Mouse (Mus musculus) midbrain, embryonic 16.5 days (tissue): ENCODE results near the gene Drap1. TPM values are rescaled to one million over a fixed set of nuclear protein-coding genes. Genes with fewer than 3 reads are reported as not detected.

Source experiments
- ATAC-seq: fragments of 200-750 bp; cut with Nextera tagmentation; 2 replicates; pipeline ENCODE4 v1.8.0; 2017; ENCODE audit warnings: moderate TSS enrichment
- H3K27ac ChIP-seq: fragments of 300-500 bp; sonication (generic); 2 replicates; pipeline ENCODE4 v1.5.1; 2014; ENCODE audit warnings: mild to moderate bottlenecking, low read length, mixed read lengths
- H3K27me3 ChIP-seq: fragments of 300-500 bp; sonication (generic); 2 replicates; pipeline ENCODE4 v1.6.1; 2014; ENCODE audit warnings: low read depth, low read length, mixed read lengths; ENCODE audit not compliant: control insufficient read depth, insufficient read depth
- H3K36me3 ChIP-seq: fragments of 300-500 bp; sonication (generic); 2 replicates; pipeline ENCODE4 v1.6.1; 2014; ENCODE audit warnings: mild to moderate bottlenecking, low read length, moderate library complexity, mixed read lengths; ENCODE audit not compliant: control insufficient read depth, insufficient read depth
- H3K4me1 ChIP-seq: fragments of 300-500 bp; sonication (generic); 2 replicates; pipeline ENCODE4 v1.6.1; 2014; ENCODE audit warnings: mild to moderate bottlenecking, low read length, mixed read lengths; ENCODE audit not compliant: control insufficient read depth, insufficient read depth
- H3K4me2 ChIP-seq: fragments of 300-500 bp; sonication (generic); 2 replicates; pipeline ENCODE4 v1.6.1; 2014; ENCODE audit warnings: mild to moderate bottlenecking, low read length, mixed read lengths
- H3K4me3 ChIP-seq: fragments of 300-500 bp; sonication (generic); 2 replicates; pipeline ENCODE4 v1.5.1; 2014; ENCODE audit warnings: low read depth, mild to moderate bottlenecking, low read length, moderate library complexity, mixed read lengths
- H3K9ac ChIP-seq: fragments of 300-500 bp; sonication (generic); 2 replicates; pipeline ENCODE4 v1.6.1; 2014; ENCODE audit warnings: low read depth, low read length, mixed read lengths
- H3K9me3 ChIP-seq: fragments of 300-500 bp; sonication (generic); replicated peaks from 2 replicates; pipeline ENCODE4 v1.6.1; 2014; ENCODE audit warnings: mild to moderate bottlenecking, low read length, mixed read lengths; ENCODE audit not compliant: control insufficient read depth, poor library complexity, severe bottlenecking
- WGBS: fragments of 180-500 bp; shearing (Covaris S2); extraction: QIAGEN DNeasy Blood & Tissue Kit; methylation state at CpG from one replicate; pipeline ENCODE4 v1.1.7; 2014; 5-methylcytosine and 5-hydroxymethylcytosine counted together
- polyA plus RNA-seq: library from polyadenylated mRNA; unstranded; fragments of >200 nt; fragmentation: Nextera tagmentation; extraction: Ambion mirVana; gene quantifications from 2 replicates; pipeline ENCODE4 v1.2.1, GENCODE M21; 2015

The Drap1 gene
- polyA plus RNA-seq, 1 experiment from 2014 or later, result 310 TPM

DNA sequence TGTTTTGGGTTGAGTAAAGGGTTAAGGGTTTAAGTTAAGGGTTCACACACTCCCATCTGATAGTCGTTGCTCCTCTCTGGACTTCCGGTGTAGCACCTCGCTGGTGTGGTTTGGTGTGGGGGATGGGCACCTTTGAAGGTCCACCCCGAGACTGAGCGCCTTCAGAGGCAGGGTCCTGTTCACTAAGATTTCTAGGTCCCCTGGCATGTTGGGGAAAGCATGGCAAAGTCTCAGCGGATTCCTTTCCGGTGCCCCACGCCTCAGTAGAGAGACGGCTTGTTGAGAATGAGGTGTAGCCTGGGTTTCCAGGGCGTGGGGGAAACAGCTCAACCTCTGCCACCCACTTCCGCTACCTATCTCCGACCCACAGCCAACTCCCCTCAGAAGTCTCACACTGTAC lies 35.1 kb downstream of the Drap1 start:
- WGBS, result 52% methylated on average over 12 of the region's 12 CpGs
- no peaks in the 10 kb centered on the region for H3K9me3 ChIP-seq

DNA sequence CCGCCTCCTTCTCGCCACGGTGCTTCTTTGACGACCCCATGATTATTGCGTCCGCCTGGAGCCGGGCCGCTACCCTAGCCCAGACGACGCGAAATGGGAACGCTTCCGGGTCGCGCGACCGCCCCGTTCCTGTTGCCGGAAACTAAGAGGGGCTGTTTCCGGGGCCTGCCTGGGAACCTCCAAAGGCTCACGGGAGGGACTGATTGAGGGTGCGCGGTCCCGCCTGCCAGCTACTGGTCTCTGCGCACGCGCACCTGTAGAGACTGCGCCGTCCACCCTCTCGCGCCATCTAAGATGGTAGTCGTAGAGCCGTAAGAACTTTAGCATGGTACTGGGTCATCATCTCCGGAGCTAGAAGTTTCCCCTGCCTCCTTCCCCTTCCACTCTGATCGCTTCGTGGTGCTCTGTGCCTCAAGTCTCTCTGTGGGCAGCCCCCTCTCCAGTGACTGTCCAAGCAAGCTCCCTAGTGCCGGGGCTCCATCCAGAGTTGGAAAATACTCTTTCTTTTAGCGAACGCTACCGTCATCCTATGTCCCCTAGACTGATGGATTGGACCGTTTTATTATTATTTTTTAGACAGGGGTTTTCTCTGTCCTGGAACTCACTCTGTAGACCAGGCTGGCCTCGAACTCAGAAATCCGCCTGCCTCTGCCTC lies 36.1 kb downstream of the Drap1 start, which contains the start of gene Sart1:
TSS of gene Sart1 (minus strand) at position 116 of the 655 bp plus-strand sequence.
- no peaks in the 10 kb centered on the region for H3K27me3 ChIP-seq
- peak; percentile 96 for ATAC-seq
- H3K4me1 ChIP-seq, result peaks cover 28% of the 10 kb centered on the region
- peaks cover 8% of the 10 kb centered on the region for H3K36me3 ChIP-seq
- 3% methylated on average over 43 of the region's 43 CpGs for WGBS
- peak within 1 kb of the TSS; percentile 74 for H3K4me2 ChIP-seq
- no peaks in the 10 kb centered on the region for H3K9me3 ChIP-seq
- peak within 1 kb of the TSS; percentile 71 for H3K4me3 ChIP-seq
- peak within 1 kb of the TSS; percentile 82 for H3K27ac ChIP-seq
- peak within 1 kb of the TSS; percentile 81 for H3K9ac ChIP-seq

More for the DNA sequence above, 35.1 kb downstream of the Drap1 start:
- Histone ChIP-seq H3K27ac (no peak overlapping the region), H3K4me1 (peaks cover 28% of the 10 kb centered on the region), H3K4me3 (peak overlapping the region; percentile 71), H3K4me2 (peak overlapping the region; percentile 70), H3K36me3 (no peaks in the 10 kb centered on the region; the same call in 1 of the 2 replicates), H3K27me3 (no peaks in the 10 kb centered on the region), H3K9ac (no peak overlapping the region; the same call in 1 of the 2 replicates)
- ATAC-seq, result no peak

DNA sequence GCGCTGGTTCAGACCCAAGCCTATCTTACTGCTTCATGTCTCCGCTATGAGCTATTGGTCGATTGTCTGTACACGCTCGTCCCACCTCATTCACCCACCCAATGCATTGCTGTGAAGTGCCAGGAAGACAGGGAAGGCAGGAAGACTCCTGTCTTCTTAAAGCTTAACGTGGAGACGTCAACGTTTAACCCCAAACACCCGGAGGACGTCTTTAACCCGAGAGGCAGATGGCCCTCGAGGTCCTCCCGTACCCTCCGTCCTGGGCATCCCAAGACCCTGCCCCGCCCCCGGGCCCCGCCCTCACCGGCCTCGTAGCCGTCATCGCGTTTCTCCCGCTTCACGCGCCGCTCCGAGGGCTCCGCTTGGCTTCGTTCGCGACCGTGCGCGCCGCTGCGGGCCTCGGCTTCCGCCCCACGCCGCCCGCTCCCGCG lies 36.8 kb downstream of the Drap1 start:
- Histone ChIP-seq H3K4me1 (peaks cover 28% of the 10 kb centered on the region), H3K9ac (peak overlapping the region; percentile 76), H3K9me3 (no peaks in the 10 kb centered on the region), H3K36me3 (peaks cover 15% of the 10 kb centered on the region), H3K27me3 (no peaks in the 10 kb centered on the region), H3K4me2 (peak overlapping the region; percentile 74), H3K4me3 (peak overlapping the region; percentile 71), H3K27ac (peak overlapping the region; percentile 77)
- under 1% methylated on average over 41 of the region's 43 CpGs for WGBS
- ATAC-seq, result peak; percentile 41

DNA sequence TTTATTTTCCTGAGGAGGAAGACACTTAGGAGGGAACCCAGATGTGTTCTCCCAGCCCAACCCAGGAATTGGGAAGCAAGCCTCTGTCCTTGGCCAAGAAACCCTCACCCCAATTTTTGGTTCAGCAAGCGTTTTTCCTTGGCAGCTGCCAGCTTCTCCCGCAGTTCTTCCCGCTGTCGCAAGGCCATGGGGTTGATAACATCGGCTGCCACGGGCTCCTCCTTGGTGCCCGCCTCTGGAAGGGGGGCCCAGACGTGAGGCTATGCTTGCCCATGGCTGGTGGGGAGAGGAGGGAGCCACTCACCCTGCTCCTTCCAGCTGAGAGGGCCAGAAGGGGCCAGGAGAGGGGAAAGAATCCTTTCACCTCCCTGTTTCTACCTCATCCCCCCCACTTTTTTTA lies 40.1 kb downstream of the Drap1 start:
- no peaks in the 10 kb centered on the region for H3K27me3 ChIP-seq
- H3K36me3 ChIP-seq, result peaks cover 42% of the 10 kb centered on the region
- H3K4me3 ChIP-seq, result no peak overlapping the region
- no peak for ATAC-seq
- 91% methylated on average over 8 of the region's 8 CpGs for WGBS
- no peaks in the 10 kb centered on the region for H3K9me3 ChIP-seq
- H3K27ac ChIP-seq, result no peak overlapping the region
- H3K4me1 ChIP-seq, result peaks cover 21% of the 10 kb centered on the region
- no peak overlapping the region for H3K9ac ChIP-seq
- H3K4me2 ChIP-seq, result no peak overlapping the region

DNA sequence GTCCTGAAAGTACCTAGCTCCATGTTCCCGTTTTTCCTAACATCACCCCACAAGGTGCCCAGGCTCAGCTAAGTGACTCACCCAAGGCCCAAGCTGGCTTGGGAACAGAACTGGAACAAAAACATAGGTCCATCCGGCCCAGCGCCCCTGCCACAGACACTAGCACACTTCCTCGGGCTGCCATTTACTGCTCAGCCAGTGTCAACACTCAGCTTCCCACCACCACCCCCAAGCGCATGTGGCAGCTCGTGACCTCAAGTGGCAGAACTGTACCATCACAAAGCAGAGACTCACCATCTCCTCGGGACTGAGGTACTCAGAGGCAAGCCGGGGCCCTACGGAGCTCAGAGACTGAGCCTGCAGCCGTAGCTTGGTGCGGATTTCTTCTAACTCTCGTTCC lies 41.5 kb downstream of the Drap1 start:
- H3K4me1 ChIP-seq, result peaks cover 15% of the 10 kb centered on the region
- no peaks in the 10 kb centered on the region for H3K9me3 ChIP-seq
- peaks cover 55% of the 10 kb centered on the region for H3K36me3 ChIP-seq
- H3K4me2 ChIP-seq, result no peak overlapping the region
- WGBS, result 96% methylated on average over 12 of the region's 12 CpGs
- no peak overlapping the region for H3K4me3 ChIP-seq
- H3K9ac ChIP-seq, result no peak overlapping the region
- H3K27ac ChIP-seq, result no peak overlapping the region
- H3K27me3 ChIP-seq, result no peaks in the 10 kb centered on the region
- ATAC-seq, result no peak

DNA sequence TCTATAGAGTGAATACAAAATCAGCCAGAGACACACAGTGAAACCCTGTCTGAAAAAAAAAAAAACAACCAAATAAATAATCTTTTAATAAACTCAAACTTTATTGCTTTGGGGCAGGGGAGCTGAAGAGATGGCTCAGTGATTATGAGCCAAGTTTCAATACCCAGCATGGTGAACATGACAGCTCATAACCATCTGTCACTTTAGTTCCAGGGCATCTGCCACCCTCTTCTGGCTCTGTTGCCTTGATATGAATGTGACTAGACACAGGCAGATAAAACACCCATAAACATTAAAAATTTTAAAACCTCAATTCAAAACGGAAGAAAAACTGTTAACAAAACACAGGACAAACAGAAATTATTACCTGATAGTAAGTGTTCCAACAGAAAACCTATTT lies 47.3 kb downstream of the Drap1 start:
- Histone ChIP-seq H3K4me1 (no peaks in the 10 kb centered on the region), H3K9me3 (no peaks in the 10 kb centered on the region), H3K36me3 (peaks cover 48% of the 10 kb centered on the region), H3K9ac (no peak overlapping the region), H3K27me3 (no peaks in the 10 kb centered on the region), H3K27ac (no peak overlapping the region), H3K4me3 (no peak overlapping the region), H3K4me2 (no peak overlapping the region)
- no peak for ATAC-seq
- WGBS, result 95% methylated on average over 1 of the region's 1 CpGs

DNA sequence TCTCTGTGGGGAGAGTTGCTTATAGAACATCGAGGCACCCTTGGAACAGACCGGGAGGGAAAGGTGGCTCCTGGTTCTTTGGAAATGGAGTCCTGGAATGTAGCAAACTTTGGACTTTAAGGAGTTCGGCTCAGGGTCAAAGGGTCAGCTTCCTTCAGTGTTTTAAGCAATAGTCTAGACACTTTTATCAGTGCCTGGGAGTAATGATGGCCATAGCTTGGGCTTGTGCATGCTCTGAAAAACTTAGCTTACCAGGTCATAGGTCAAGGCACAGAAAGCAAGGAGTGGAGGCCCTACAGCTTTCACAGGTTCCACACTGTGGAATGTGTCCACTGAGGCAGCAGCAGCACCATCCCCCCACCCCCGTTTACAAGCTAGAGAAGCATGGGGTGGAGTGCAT lies 50.0 kb downstream of the Drap1 start:
- Histone ChIP-seq H3K4me2 (no peak overlapping the region), H3K9ac (no peak overlapping the region), H3K27me3 (no peaks in the 10 kb centered on the region), H3K9me3 (no peaks in the 10 kb centered on the region), H3K36me3 (peaks cover 41% of the 10 kb centered on the region), H3K4me1 (no peaks in the 10 kb centered on the region), H3K4me3 (no peak overlapping the region), H3K27ac (no peak overlapping the region)
- 86% methylated on average over 4 of the region's 4 CpGs for WGBS
- no peak for ATAC-seq

DNA sequence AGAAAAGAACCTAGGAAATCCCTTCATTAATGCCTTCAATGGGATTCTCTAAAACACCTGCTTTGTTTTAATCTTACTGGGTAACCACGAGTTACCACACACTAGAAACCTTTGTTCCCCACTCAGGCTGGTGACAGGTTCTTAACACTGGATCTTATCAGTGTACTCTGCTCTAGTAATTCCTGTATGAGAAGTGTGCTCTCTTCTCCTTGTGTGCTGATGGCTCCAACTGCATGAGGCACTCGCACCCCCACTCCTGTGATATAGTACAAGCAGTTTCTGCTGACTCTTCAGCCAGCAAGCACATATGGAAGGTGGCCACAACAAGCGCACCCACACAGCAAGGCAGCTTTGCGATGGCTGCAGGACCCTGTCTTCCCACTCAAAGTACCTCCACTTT lies 50.6 kb downstream of the Drap1 start:
- Histone ChIP-seq H3K9me3 (no peaks in the 10 kb centered on the region), H3K36me3 (peaks cover 38% of the 10 kb centered on the region), H3K4me2 (no peak overlapping the region), H3K27ac (no peak overlapping the region), H3K4me3 (no peak overlapping the region), H3K9ac (no peak overlapping the region), H3K4me1 (no peaks in the 10 kb centered on the region), H3K27me3 (no peaks in the 10 kb centered on the region)
- ATAC-seq, result no peak
- 84% methylated on average over 4 of the region's 4 CpGs for WGBS
